Mouse (Mus musculus) forebrain, postnatal 0 days (tissue): Measurements from ENCODE around the gene Ubac2. TPM values are rescaled to one million over a fixed set of nuclear protein-coding genes. Genes with fewer than 3 reads are reported as not detected.

Experiments
- ATAC-seq: fragments of 200-750 bp; cut with Nextera tagmentation; 2 replicates; pipeline ENCODE4 v1.8.0; 2017; ENCODE audit warnings: mild to moderate bottlenecking, moderate library complexity
- DNase-seq: peaks from one replicate; pipeline ENCODE4 v3.0.0-alpha.2; 2015
- H3K27ac ChIP-seq: fragments of 300-500 bp; sonication (generic); 2 replicates; pipeline ENCODE4 v1.5.1; 2014; ENCODE audit warnings: low read depth, mild to moderate bottlenecking, antibody characterized with exemption, low read length, moderate library complexity, mixed read lengths
- H3K27me3 ChIP-seq: fragments of 300-500 bp; sonication (generic); 2 replicates; pipeline ENCODE4 v1.6.1; 2014; ENCODE audit warnings: mild to moderate bottlenecking, low read length, mixed read lengths; ENCODE audit not compliant: insufficient read depth
- H3K36me3 ChIP-seq: fragments of 300-500 bp; sonication (generic); 2 replicates; pipeline ENCODE4 v1.6.1; 2014; ENCODE audit warnings: mild to moderate bottlenecking, moderate library complexity; ENCODE audit not compliant: insufficient read depth
- H3K4me1 ChIP-seq: fragments of 300-500 bp; sonication (generic); 2 replicates; pipeline ENCODE4 v1.6.1; 2014; ENCODE audit warnings: antibody characterized with exemption; ENCODE audit not compliant: insufficient read depth
- H3K4me2 ChIP-seq: fragments of 300-500 bp; sonication (generic); 2 replicates; pipeline ENCODE4 v1.6.1; 2014; ENCODE audit warnings: low read depth, mild to moderate bottlenecking, moderate library complexity
- H3K4me3 ChIP-seq: fragments of 300-500 bp; sonication (generic); 2 replicates; pipeline ENCODE4 v1.5.1; 2014; ENCODE audit warnings: low read depth, low read length, mixed read lengths
- H3K9ac ChIP-seq: fragments of 300-500 bp; sonication (generic); 2 replicates; pipeline ENCODE4 v1.6.1; 2014; ENCODE audit warnings: mild to moderate bottlenecking
- H3K9me3 ChIP-seq: fragments of 300-500 bp; sonication (generic); 2 replicates; pipeline ENCODE4 v1.6.1; 2016; ENCODE audit warnings: low read length
- CTCF ChIP-seq: sonication (generic); IDR thresholded peaks from 2 replicates; pipeline ENCODE4 v1.5.1; 2016; ENCODE audit warnings: antibody characterized with exemption, control low read depth, low read depth
- WGBS: fragments of 180-500 bp; shearing (Covaris S2); extraction: QIAGEN DNeasy Blood & Tissue Kit; methylation state at CpG from one replicate; pipeline ENCODE4 v1.1.7; 2014; 5-methylcytosine and 5-hydroxymethylcytosine counted together
- polyA plus RNA-seq: library from polyadenylated mRNA; unstranded; fragments of >200 nt; fragmentation: Nextera tagmentation; extraction: Ambion mirVana; gene quantifications from 2 replicates; pipeline ENCODE4 v1.2.1, GENCODE M21; 2015
- total RNA-seq: library from RNA; depleted of rRNA; stranded (reverse); fragments of >200 nt; gene quantifications from 2 replicates; pipeline ENCODE4 v1.2.3, GENCODE M21; 2014

Gene Ubac2
- total and polyA plus RNA-seq, 2 experiments from 2014 or later: 41.9 to 52.6 TPM

- no peak overlapping the region for H3K4me3 ChIP-seq
- no peaks in the 10 kb centered on the region for H3K4me1 ChIP-seq
- H3K27me3 ChIP-seq: no peaks in the 10 kb centered on the region
- no peak overlapping the region for H3K9ac ChIP-seq
- DNase-seq (no peak), ATAC-seq (no peak)
- no peaks in the 10 kb centered on the region for H3K36me3 ChIP-seq
- H3K4me2 ChIP-seq: no peak overlapping the region
- no peak for TF ChIP-seq CTCF
- no peaks in the 10 kb centered on the region for H3K9me3 ChIP-seq
- 78% methylated on average over 5 of the region's 5 CpGs for WGBS
- H3K27ac ChIP-seq: no peak overlapping the region
Observed at GRCm38 (mm10) chr14:121894511-121895135, 16.2 kb downstream of the Ubac2 start.

- ATAC-seq (no peak), DNase-seq (no peak)
- H3K4me1 ChIP-seq: no peaks in the 10 kb centered on the region
- TF ChIP-seq CTCF: no peak
- no peak overlapping the region for H3K4me3 ChIP-seq
- no peak overlapping the region for H3K4me2 ChIP-seq
- 86% methylated on average over 4 of the region's 4 CpGs for whole genome bisulfite sequencing
- H3K36me3 ChIP-seq: no peaks in the 10 kb centered on the region
- H3K9me3 ChIP-seq: no peaks in the 10 kb centered on the region
- H3K27me3 ChIP-seq: no peaks in the 10 kb centered on the region
- H3K9ac ChIP-seq: no peak overlapping the region
- H3K27ac ChIP-seq: no peak overlapping the region
Observed at GRCm38 (mm10) chr14:121895316-121895715, 16.9 kb downstream of the Ubac2 start.

GRCm38 (mm10) chr14:121896126-121897090, 18.0 kb downstream of the Ubac2 start:
- Histone ChIP-seq H3K27me3 (no peaks in the 10 kb centered on the region), H3K27ac (no peak overlapping the region), H3K9me3 (no peaks in the 10 kb centered on the region), H3K4me3 (no peak overlapping the region), H3K9ac (no peak overlapping the region), H3K36me3 (no peaks in the 10 kb centered on the region), H3K4me1 (no peaks in the 10 kb centered on the region), H3K4me2 (no peak overlapping the region)
- 68% methylated on average over 6 of the region's 6 CpGs for WGBS
- DNase-seq (no peak), ATAC-seq (no peak)
- no peak for TF ChIP-seq CTCF

GRCm38 (mm10) chr14:121897773-121898172, 19.4 kb downstream of the Ubac2 start:
- Histone ChIP-seq H3K9ac (no peak overlapping the region), H3K4me2 (no peak overlapping the region), H3K4me3 (no peak overlapping the region), H3K36me3 (no peaks in the 10 kb centered on the region), H3K9me3 (no peaks in the 10 kb centered on the region), H3K27me3 (no peaks in the 10 kb centered on the region), H3K27ac (no peak overlapping the region), H3K4me1 (no peaks in the 10 kb centered on the region)
- ATAC-seq (no peak), DNase-seq (no peak)
- TF ChIP-seq CTCF: no peak
- 68% methylated on average over 2 of the region's 2 CpGs for WGBS

- no peak overlapping the region for H3K4me3 ChIP-seq
- no peaks in the 10 kb centered on the region for H3K4me1 ChIP-seq
- H3K27ac ChIP-seq: no peak overlapping the region
- 89% methylated on average over 11 of the region's 11 CpGs for WGBS
- H3K4me2 ChIP-seq: no peak overlapping the region
- H3K27me3 ChIP-seq: no peaks in the 10 kb centered on the region
- ATAC-seq (no peak), DNase-seq (no peak)
- no peak overlapping the region for H3K9ac ChIP-seq
- H3K36me3 ChIP-seq: no peaks in the 10 kb centered on the region
- no peaks in the 10 kb centered on the region for H3K9me3 ChIP-seq
- no peak for TF ChIP-seq CTCF
Observed at GRCm38 (mm10) chr14:121898509-121898908, 20.1 kb downstream of the Ubac2 start.

- ATAC-seq (no peak), DNase-seq (no peak)
- TF ChIP-seq CTCF: no peak
- H3K9me3 ChIP-seq: no peaks in the 10 kb centered on the region
- H3K4me1 ChIP-seq: no peaks in the 10 kb centered on the region
- no peaks in the 10 kb centered on the region for H3K27me3 ChIP-seq
- no peak overlapping the region for H3K9ac ChIP-seq
- no peaks in the 10 kb centered on the region for H3K36me3 ChIP-seq
- H3K27ac ChIP-seq: no peak overlapping the region
- 69% methylated on average over 3 of the region's 3 CpGs for WGBS
- no peak overlapping the region for H3K4me3 ChIP-seq
- H3K4me2 ChIP-seq: no peak overlapping the region
Observed at GRCm38 (mm10) chr14:121899071-121899470, 20.7 kb downstream of the Ubac2 start.

GRCm38 (mm10) chr14:121901511-121901910, 23.1 kb downstream of the Ubac2 start:
- H3K9ac ChIP-seq: no peak overlapping the region
- ATAC-seq (no peak), DNase-seq (no peak)
- H3K4me1 ChIP-seq: no peaks in the 10 kb centered on the region
- no peaks in the 10 kb centered on the region for H3K27me3 ChIP-seq
- no peaks in the 10 kb centered on the region for H3K9me3 ChIP-seq
- H3K36me3 ChIP-seq: peaks cover 5% of the 10 kb centered on the region; the same call in 1 of the 2 replicates
- WGBS: 93% methylated on average over 6 of the region's 6 CpGs
- H3K27ac ChIP-seq: no peak overlapping the region
- TF ChIP-seq CTCF: no peak
- H3K4me3 ChIP-seq: no peak overlapping the region
- H3K4me2 ChIP-seq: no peak overlapping the region
